Mouse (Mus musculus) mature B cell (primary cell): ENCODE results near the gene Adgra3.

Experiments
- in situ Hi-C: fragments of 300-500 bp; cut with MboI; formaldehyde crosslinking; loops from 2 replicates; pipeline ENCODE4 v1.14.3; 2019

Adgra3 gene

DNA sequence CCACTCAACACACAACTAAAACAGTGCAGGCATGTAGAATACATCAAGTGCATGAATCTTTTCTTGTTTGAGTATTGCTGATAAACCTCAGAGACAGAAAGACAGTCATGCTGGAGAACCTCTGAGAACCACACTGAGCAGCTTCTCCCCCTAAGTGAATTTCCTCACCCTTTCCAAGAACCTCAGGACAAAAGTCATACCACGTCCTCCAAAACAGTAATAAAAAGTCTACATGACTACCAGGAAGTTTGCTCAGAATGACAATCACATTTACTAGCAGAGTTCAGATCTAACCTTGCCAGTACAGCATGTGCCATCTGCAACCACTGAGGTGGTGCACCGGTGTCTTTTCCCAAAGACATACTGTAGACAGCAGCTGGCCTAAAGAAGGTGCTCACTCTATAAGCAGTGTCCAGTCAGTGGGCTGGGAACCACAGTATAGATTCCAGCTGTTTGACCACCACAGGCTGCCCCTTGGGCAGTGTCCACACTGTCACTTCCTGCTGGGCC is 27.0 kb downstream of the Adgra3 start:
- in situ Hi-C loops: no loop called here

DNA sequence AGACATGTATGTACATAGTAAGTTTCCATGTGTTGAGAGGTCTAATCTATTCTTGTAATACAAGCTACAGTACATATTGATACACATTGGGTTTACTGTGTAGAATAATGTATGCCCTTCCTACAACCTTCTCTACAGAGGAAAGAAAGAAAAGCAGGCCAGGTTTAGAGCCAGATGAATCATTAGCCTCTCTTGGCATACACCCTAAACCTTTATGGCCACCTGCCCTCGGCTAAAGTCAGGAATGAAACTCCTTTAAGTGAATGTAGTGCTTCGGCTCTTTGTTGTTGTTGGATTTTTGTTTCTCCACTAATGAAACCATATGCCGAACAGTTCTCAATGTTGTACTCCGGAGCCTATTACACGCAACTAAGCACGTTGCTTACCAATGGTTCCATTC is 27.5 kb downstream of the Adgra3 start:
- in situ Hi-C loops: no loop called here

DNA sequence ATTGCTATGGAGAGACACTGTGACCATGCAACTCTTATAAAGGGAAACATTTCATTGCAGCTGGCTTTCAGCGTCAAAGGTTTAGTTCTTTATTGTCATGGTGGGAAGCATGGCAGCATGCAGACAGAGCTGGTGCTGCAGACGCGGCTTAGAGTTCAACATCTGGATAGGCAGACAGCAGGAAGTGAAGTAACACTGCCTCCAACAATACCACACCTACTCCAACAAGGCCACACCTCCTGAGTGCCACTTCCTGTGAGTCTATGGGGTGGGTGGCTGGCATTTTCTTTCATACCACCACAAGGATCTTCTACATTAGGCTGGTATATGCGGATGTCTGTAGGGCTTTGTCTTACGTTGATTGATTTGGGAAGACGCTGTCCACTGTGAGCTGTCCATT is 29.1 kb downstream of the Adgra3 start:
- in situ Hi-C loops: no loop called here

GRCm38 (mm10) chr5:50027561-50027960 is 31.2 kb downstream of the Adgra3 start:
- in situ Hi-C loops: no loop called here

DNA sequence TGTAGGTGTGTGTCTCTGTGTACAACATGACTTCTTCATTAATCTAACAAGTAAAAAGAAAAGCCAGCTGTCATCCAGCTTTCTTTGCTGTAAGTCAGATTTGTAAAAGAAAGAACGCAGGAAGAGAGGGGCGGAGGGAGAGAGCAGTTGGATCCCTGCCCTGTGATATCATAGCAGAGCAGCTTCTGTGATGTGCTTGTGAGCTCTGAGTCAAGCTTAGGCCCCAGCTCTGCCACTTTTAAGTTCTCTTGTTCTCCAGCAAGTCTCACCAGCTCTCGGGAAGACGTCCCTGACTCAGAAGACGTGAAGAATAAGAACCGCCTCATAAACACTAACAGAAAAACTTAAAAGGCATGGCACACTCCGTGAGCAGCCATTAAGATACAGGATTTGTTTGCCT is 31.8 kb downstream of the Adgra3 start:
- in situ Hi-C loops: no loop called here

- in situ Hi-C loops: no loop called here
These were observed 32.7 kb downstream of the Adgra3 start for GRCm38 (mm10) chr5:50026148-50026547.

- in situ Hi-C loops: no loop called here
These were observed 34.7 kb downstream of the Adgra3 start for GRCm38 (mm10) chr5:50024097-50024496.

DNA sequence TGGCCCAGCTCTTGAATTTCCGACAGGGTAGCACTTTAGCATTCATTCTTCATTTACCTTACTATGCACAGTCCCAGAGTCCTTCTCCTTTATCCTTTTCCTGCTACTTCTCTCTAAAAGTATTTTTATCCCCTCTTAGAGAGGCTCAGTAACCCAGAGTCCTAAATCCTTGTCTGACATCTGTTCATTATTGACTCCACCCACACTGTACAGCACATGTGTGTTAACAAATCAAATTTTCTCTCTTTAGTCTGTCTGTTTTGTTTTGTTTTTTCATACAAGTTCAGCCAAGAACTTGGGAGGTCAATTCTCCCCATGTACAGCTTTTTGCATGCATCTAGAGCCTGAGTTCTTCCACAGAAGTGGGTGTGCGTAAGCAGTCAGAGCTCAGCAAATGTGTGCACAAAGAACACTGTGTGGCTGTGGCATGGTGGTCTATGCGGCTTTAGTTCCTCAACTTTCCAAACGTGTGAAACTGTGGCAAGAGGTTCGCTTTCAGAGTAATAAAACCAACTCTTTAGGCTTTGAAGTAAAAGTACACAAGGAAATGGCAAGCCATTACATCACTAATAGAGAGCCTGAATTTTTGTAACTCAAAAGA is 42.7 kb downstream of the Adgra3 start:
- in situ Hi-C loops: no loop called here

DNA sequence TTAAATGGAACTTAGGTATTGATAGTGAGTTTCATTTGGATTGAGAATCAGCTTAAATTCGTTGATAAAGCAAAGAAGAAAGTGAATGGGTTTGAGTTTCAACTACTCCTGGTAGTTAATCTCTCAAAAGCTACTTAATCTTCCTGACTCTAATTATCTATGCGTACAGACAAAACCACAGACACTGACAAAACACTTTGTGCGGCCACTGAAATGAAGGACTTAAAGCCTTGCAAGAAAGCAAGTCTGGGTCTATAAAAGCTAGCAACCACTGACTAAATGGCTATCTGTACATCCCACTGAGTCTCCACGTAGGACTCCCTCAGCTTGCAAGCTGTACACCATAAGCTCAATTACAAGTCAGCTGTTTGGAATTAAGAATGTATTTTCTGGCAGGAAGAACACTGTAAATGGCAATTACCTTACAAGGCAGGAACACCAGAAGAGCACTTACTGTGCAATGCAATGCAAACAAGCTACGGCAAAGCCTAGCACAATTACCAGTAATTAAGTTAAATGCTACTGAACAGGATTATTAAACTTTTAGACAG is 43.6 kb downstream of the Adgra3 start:
- in situ Hi-C loops: no loop called here

GRCm38 (mm10) chr5:50014658-50015057 is 44.1 kb downstream of the Adgra3 start:
- in situ Hi-C loops: no loop called here

DNA sequence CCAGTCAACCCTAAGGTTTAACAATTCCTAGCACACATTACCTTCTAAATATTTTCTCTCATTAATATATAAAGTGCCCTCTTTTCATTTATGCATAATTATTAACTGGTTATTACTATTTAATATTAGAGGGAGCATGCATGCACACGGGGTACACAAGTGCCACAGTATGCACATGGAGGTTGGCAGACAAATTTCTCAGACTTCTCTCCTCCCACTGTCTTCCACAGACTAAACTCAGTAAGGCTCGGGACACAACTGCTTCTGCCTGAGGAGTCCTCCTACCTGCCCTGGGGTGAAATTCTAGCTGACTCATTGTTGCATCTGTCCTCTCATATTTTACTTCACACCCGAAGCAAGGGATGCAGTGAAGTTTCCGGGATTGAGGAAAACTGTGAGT is 44.8 kb downstream of the Adgra3 start:
- in situ Hi-C loops: no loop called here

DNA sequence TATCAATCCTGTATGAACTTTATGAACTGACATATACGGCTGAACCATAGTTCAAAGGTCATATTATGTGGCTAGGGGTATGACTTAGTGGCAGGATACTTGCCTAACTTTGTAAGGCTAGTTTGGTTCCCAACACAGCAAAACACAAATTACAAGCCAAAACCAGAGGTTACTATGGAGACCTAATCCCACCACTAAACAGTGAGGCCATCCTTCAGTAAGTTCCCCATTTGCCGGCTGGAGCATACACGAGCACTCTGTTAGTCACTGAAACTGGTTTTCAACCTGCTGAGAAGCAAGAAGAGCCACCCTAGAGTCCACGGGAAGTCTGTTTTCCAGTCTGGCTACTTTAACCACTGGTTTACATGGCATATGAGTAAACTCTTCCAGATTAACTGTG is 50.0 kb downstream of the Adgra3 start:
- in situ Hi-C loops: no loop called here

DNA sequence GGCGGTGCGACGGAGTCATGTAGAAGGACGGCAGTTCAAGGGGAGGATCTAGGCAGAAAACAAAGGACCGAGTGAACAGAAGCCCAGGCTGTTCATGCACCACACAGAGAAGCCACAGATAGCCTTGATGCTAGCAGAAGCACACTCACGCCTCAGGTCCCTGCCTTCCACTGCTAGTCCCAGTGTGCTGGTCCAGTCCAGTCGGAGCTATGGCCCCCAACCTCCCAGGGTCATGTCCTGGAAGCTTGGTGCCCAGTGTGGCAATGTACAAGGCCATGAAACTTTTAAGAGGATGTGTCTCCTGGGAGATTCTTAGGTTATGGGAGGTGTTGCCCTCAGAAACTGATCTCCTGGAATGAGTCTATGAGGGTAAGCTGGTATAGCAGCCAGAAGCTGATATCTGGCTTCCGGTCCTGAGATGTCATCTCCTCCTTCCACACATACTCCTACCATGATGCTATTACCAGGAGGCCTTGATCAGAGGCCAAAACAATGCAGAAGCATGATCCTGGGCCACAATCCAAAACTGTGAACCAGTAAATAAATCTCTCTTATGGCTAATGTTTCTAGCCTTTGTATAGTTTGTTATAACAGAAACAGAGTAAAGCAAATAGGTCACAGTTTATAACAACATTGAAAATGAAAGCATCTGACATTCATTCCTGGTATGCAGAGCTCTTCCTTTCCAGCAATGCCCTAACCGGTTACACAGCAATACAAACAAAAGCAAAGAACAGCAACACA is 51.7 kb downstream of the Adgra3 start:
- in situ Hi-C loops: no loop called here

DNA sequence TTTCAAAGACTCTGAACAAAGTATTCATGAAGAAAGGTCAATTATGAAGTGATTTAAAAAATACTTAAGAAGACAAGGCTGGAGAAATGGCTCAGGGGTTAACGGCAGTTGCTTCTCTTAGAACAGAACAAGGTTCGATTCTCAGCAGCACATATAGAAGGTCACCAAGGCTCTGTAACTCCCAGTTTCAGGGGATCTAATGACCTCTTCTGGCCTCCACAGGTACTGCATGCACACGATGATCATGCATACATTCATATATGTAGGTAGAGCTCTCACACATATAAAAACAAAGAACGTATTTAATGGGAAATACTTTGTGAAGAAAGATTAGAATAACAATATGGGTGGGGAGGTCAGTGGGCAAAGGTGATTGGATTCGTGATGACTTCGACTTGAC is 56.5 kb downstream of the Adgra3 start:
- in situ Hi-C loops: no loop called here

GRCm38 (mm10) chr5:49999764-50000163 is 59.0 kb downstream of the Adgra3 start:
- in situ Hi-C loops: no loop called here

DNA sequence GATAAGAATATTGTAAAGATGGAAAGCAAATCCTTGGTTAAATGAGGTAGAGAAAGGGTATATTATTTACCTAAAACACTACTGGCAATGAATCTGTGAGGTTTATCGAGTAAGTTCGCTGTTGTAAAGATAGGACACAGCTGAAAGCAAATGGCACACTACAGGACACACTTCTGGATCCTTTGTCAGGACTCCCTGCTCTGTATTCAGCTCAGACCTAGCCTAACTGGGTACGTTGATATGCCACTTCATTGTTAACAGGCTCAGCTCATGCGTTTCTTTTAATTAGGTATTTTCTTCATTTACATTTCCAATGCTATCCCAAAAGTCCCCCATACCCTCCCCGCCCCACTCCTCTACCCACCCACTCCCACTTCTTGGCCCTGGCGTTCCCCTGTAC is 61.8 kb downstream of the Adgra3 start:
- in situ Hi-C loops: no loop called here

GRCm38 (mm10) chr5:49996457-49996856 is 62.3 kb downstream of the Adgra3 start:
- in situ Hi-C loops: no loop called here

DNA sequence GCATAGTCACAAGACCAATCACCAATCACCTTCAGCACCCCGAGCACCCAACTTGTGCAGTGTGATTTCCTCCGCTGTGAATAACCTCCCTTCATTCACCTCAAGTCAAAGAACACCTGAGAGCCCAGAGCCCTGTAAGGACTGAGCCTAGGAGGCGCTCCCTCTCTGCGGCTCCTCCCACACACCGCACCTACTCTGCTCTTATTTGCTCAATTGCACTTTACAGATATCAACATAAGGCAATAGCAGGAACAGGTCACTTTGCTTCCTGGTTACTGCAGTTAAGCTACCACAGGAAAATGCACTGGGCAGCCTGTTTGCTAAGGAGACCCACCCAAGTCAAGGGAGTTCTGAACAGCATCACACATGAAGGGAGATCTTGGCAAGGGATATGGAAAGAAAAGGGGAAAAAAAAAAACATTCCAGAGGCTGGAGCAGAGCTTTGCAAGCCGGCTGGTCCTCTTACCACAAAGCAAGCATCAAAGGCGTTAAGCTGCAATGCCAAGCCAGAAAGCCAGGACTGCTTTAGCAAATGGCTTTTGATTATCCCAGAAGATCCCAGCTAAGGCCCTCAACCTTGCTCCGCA is 68.0 kb downstream of the Adgra3 start:
- in situ Hi-C loops: no loop called here

- in situ Hi-C loops: no loop called here
These were observed 70.6 kb downstream of the Adgra3 start for GRCm38 (mm10) chr5:49988015-49988798.

- in situ Hi-C loops: no loop called here
These were observed 78.1 kb downstream of the Adgra3 start for GRCm38 (mm10) chr5:49980727-49981126.

GRCm38 (mm10) chr5:49979246-49979645 is 79.6 kb downstream of the Adgra3 start:
- in situ Hi-C loops: no loop called here

DNA sequence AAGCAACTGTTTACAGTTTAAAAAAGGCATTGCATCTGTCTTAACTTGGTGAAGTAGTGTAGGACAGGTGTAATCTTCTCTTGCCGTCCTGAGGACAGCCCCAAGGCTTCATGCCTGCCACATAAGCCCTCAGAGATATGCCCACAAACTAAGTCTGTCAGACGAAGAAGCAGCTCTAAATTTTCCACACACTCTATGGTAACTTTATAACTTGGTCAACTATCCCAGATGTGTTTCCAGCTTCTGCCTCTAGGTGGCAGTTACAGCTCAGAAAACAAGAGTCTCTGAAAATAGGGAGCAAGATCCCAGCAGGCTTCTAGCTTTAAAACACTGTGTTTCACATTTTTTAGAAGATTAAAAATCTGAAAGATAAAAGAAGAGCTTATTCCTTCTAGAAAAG is 82.8 kb downstream of the Adgra3 start:
- in situ Hi-C loops: no loop called here
